Mouse (Mus musculus) hindbrain, embryonic 13.5 days (tissue): ENCODE results near the gene Atp11b. TPM values are rescaled to one million over a fixed set of nuclear protein-coding genes. Genes with fewer than 3 reads are reported as not detected.

ENCODE experiments used
- ATAC-seq: fragments of 200-750 bp; cut with Nextera tagmentation; 2 replicates; pipeline ENCODE4 v1.8.0; 2017; ENCODE audit warnings: moderate TSS enrichment; ENCODE audit not compliant: low FRiP score
- H3K27ac ChIP-seq: fragments of 300-500 bp; sonication (generic); 2 replicates; pipeline ENCODE4 v1.5.1; 2015; ENCODE audit warnings: inconsistent platforms, mild to moderate bottlenecking, moderate library complexity
- H3K27me3 ChIP-seq: fragments of 300-500 bp; sonication (generic); 2 replicates; pipeline ENCODE4 v1.6.1; 2015; ENCODE audit warnings: mild to moderate bottlenecking, inconsistent platforms
- H3K36me3 ChIP-seq: fragments of 300-500 bp; sonication (generic); 2 replicates; pipeline ENCODE4 v1.6.1; 2015; ENCODE audit warnings: mild to moderate bottlenecking, inconsistent platforms
- H3K4me1 ChIP-seq: fragments of 300-500 bp; sonication (generic); replicated peaks from 2 replicates; pipeline ENCODE4 v1.6.1; 2015; ENCODE audit warnings: inconsistent platforms
- H3K4me2 ChIP-seq: fragments of 300-500 bp; sonication (generic); 2 replicates; pipeline ENCODE4 v1.6.1; 2015; ENCODE audit warnings: inconsistent platforms, mild to moderate bottlenecking, moderate library complexity
- H3K4me3 ChIP-seq: fragments of 300-500 bp; sonication (generic); 2 replicates; pipeline ENCODE4 v1.5.1; 2015; ENCODE audit warnings: mild to moderate bottlenecking, inconsistent platforms
- H3K9ac ChIP-seq: fragments of 300-500 bp; sonication (generic); 2 replicates; pipeline ENCODE4 v1.6.1; 2015; ENCODE audit warnings: mild to moderate bottlenecking, inconsistent platforms
- H3K9me3 ChIP-seq: fragments of 300-500 bp; sonication (generic); 2 replicates; pipeline ENCODE4 v1.6.1; 2016; ENCODE audit warnings: inconsistent platforms
- WGBS: fragments of 180-500 bp; shearing (Covaris S2); methylation state at CpG from one replicate; pipeline ENCODE4 v1.1.7; 2015; 5-methylcytosine and 5-hydroxymethylcytosine counted together
- polyA plus RNA-seq: library from polyadenylated mRNA; unstranded; fragments of >200 nt; fragmentation: Nextera tagmentation; extraction: Ambion mirVana; gene quantifications from 2 replicates; pipeline ENCODE4 v1.2.1, GENCODE M21; 2015

Atp11b gene
- 26.6 and 29.3 TPM in 2 replicates for polyA plus RNA-seq

- H3K27ac ChIP-seq = peak within 1 kb of the TSS; percentile 91
- peak within 1 kb of the TSS; percentile 59 for H3K4me2 ChIP-seq
- H3K9ac ChIP-seq = peak within 1 kb of the TSS; percentile 95
- peak within 1 kb of the TSS; percentile 87 for H3K4me3 ChIP-seq
- H3K4me1 ChIP-seq = peaks cover 8% of the 10 kb centered on the region
- WGBS = under 1% methylated on average over 59 of the region's 114 CpGs
- ATAC-seq = peak; percentile 96
- no peaks in the 10 kb centered on the region for H3K9me3 ChIP-seq
- H3K27me3 ChIP-seq = no peaks in the 10 kb centered on the region
- no peaks in the 10 kb centered on the region for H3K36me3 ChIP-seq
Measured at GRCm38 (mm10) chr3:35753825-35754767, at the start of gene Atp11b. Gene Atp11b, plus strand, starts transcription at chr3:35754106.

- H3K27me3 ChIP-seq = no peaks in the 10 kb centered on the region
- H3K4me1 ChIP-seq = no peaks in the 10 kb centered on the region
- no peak overlapping the region for H3K27ac ChIP-seq
- H3K9ac ChIP-seq = no peak overlapping the region
- no peak overlapping the region for H3K4me3 ChIP-seq
- H3K36me3 ChIP-seq = no peaks in the 10 kb centered on the region
- 85% methylated on average over 4 of the region's 4 CpGs for WGBS
- no peaks in the 10 kb centered on the region for H3K9me3 ChIP-seq
- no peak for ATAC-seq
- H3K4me2 ChIP-seq = no peak overlapping the region
Measured at GRCm38 (mm10) chr3:35704328-35704613, 49.6 kb upstream of the Atp11b start.

GRCm38 (mm10) chr3:35719531-35720205 is 34.2 kb upstream of the Atp11b start:
- Histone ChIP-seq H3K4me3 (no peak overlapping the region), H3K9me3 (no peaks in the 10 kb centered on the region), H3K27ac (no peak overlapping the region), H3K36me3 (no peaks in the 10 kb centered on the region), H3K27me3 (no peaks in the 10 kb centered on the region), H3K4me1 (no peaks in the 10 kb centered on the region), H3K9ac (no peak overlapping the region), H3K4me2 (no peak overlapping the region)
- 85% methylated on average over 8 of the region's 8 CpGs for WGBS
- ATAC-seq = no peak

- Histone ChIP-seq H3K27ac (no peak overlapping the region), H3K27me3 (no peaks in the 10 kb centered on the region), H3K9me3 (no peaks in the 10 kb centered on the region), H3K4me2 (no peak overlapping the region), H3K9ac (no peak overlapping the region), H3K4me1 (no peaks in the 10 kb centered on the region), H3K4me3 (no peak overlapping the region), H3K36me3 (no peaks in the 10 kb centered on the region)
- WGBS = 70% methylated on average over 3 of the region's 3 CpGs
- no peak for ATAC-seq
Measured at GRCm38 (mm10) chr3:35720801-35721200, 33.1 kb upstream of the Atp11b start.

- Histone ChIP-seq H3K4me2 (no peak overlapping the region), H3K9me3 (no peaks in the 10 kb centered on the region)
- 83% methylated on average over 4 of the region's 4 CpGs for WGBS
Measured at GRCm38 (mm10) chr3:35721818-35722446, 32.0 kb upstream of the Atp11b start.

GRCm38 (mm10) chr3:35722811-35723210 is 31.1 kb upstream of the Atp11b start:
- ATAC-seq = no peak
- H3K27me3 ChIP-seq = no peaks in the 10 kb centered on the region
- H3K27ac ChIP-seq = no peak overlapping the region
- H3K9ac ChIP-seq = no peak overlapping the region
- 89% methylated on average over 7 of the region's 7 CpGs for WGBS
- no peak overlapping the region for H3K4me3 ChIP-seq
- no peaks in the 10 kb centered on the region for H3K4me1 ChIP-seq
- H3K4me2 ChIP-seq = no peak overlapping the region
- no peaks in the 10 kb centered on the region for H3K36me3 ChIP-seq
- no peaks in the 10 kb centered on the region for H3K9me3 ChIP-seq

More at GRCm38 (mm10) chr3:35721818-35722446, 32.0 kb upstream of the Atp11b start:
- ATAC-seq = no peak
- Histone ChIP-seq H3K27ac (no peak overlapping the region), H3K27me3 (no peaks in the 10 kb centered on the region), H3K4me1 (no peaks in the 10 kb centered on the region), H3K4me3 (no peak overlapping the region), H3K9ac (no peak overlapping the region), H3K36me3 (no peaks in the 10 kb centered on the region)

- Histone ChIP-seq H3K27me3 (no peaks in the 10 kb centered on the region), H3K9ac (no peak overlapping the region), H3K9me3 (no peaks in the 10 kb centered on the region), H3K4me2 (no peak overlapping the region), H3K36me3 (no peaks in the 10 kb centered on the region), H3K27ac (no peak overlapping the region), H3K4me3 (no peak overlapping the region), H3K4me1 (no peaks in the 10 kb centered on the region)
- 54% methylated on average over 9 of the region's 9 CpGs for WGBS
- ATAC-seq = no peak
Measured at GRCm38 (mm10) chr3:35723586-35724322, 30.2 kb upstream of the Atp11b start.

GRCm38 (mm10) chr3:35725096-35725495 is 28.8 kb upstream of the Atp11b start:
- Histone ChIP-seq H3K4me1 (no peaks in the 10 kb centered on the region), H3K27me3 (no peaks in the 10 kb centered on the region), H3K4me3 (no peak overlapping the region), H3K4me2 (no peak overlapping the region), H3K9ac (no peak overlapping the region), H3K27ac (no peak overlapping the region), H3K36me3 (no peaks in the 10 kb centered on the region), H3K9me3 (no peaks in the 10 kb centered on the region)
- no peak for ATAC-seq
- 59% methylated on average over 7 of the region's 7 CpGs for WGBS

- 87% methylated on average over 1 of the region's 1 CpGs for WGBS
- no peak for ATAC-seq
- H3K9ac ChIP-seq = no peak overlapping the region
- H3K27me3 ChIP-seq = no peaks in the 10 kb centered on the region
- H3K4me3 ChIP-seq = no peak overlapping the region
- no peaks in the 10 kb centered on the region for H3K4me1 ChIP-seq
- no peaks in the 10 kb centered on the region for H3K9me3 ChIP-seq
- H3K4me2 ChIP-seq = no peak overlapping the region
- H3K27ac ChIP-seq = no peak overlapping the region
- no peaks in the 10 kb centered on the region for H3K36me3 ChIP-seq
Measured at GRCm38 (mm10) chr3:35726936-35727335, 27.0 kb upstream of the Atp11b start.

GRCm38 (mm10) chr3:35729490-35729889 is 24.4 kb upstream of the Atp11b start:
- no peaks in the 10 kb centered on the region for H3K27me3 ChIP-seq
- no peaks in the 10 kb centered on the region for H3K4me1 ChIP-seq
- H3K9me3 ChIP-seq = no peaks in the 10 kb centered on the region
- H3K27ac ChIP-seq = no peak overlapping the region
- no peak overlapping the region for H3K4me3 ChIP-seq
- H3K4me2 ChIP-seq = no peak overlapping the region
- no peak overlapping the region for H3K9ac ChIP-seq
- 76% methylated on average over 6 of the region's 6 CpGs for WGBS
- H3K36me3 ChIP-seq = no peaks in the 10 kb centered on the region
- ATAC-seq = no peak

- Histone ChIP-seq H3K27me3 (no peaks in the 10 kb centered on the region), H3K9me3 (no peaks in the 10 kb centered on the region), H3K27ac (no peak overlapping the region), H3K36me3 (no peaks in the 10 kb centered on the region), H3K4me1 (no peaks in the 10 kb centered on the region), H3K9ac (no peak overlapping the region), H3K4me2 (no peak overlapping the region), H3K4me3 (no peak overlapping the region)
- 87% methylated on average over 10 of the region's 10 CpGs for WGBS
- ATAC-seq = no peak
Measured at GRCm38 (mm10) chr3:35731981-35732777, 21.7 kb upstream of the Atp11b start.
